Mouse (Mus musculus): ENCODE data around the gene 7420426K07Rik. TPM values are rescaled to one million over a fixed set of nuclear protein-coding genes. Genes with fewer than 3 reads are reported as not detected.
A peak's percentile ranks its signal among the peaks of the same experiment; 100 is the strongest.

Gene 7420426K07Rik
- polyA plus RNA-seq, 1 experiment from 2014 or later = not detected

DNA sequence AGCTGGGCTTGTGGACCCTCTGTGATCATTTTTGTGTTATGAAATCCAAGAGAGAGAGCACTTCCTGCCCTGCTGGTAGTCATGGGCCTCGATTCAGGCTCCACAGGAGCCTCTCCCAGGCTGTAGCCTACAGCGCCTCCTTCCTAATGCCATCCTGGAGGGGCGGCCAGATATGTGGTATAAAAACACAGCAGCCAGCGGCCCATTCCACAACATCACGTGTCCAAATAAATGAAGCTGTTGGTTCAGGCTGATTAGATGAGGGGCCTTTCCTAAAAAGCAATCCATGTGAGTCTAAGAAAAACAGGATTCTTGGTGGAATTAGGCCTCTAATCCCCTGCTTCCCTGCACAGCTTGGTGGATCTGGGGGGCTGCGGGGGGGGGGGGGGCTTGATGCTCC lies 30.0 kb downstream of the 7420426K07Rik start:
- Histone ChIP-seq H3K27ac (no peak overlapping the region), H3K4me2 (replicated peaks) (no peak overlapping the region), H3K9me3 (ENCODE audit: control insufficient read depth, low read length) (0 out of 2 replicates have a peak, but pooled peaks cover 4% of the 10 kb centered on the region), H3K4me3 (replicated peaks; ENCODE audit: low read length) (no peak overlapping the region), H3K36me3 (replicated peaks; ENCODE audit: control insufficient read depth, insufficient read depth) (no peaks in the 10 kb centered on the region), H3K4me1 (replicated peaks; ENCODE audit: control insufficient read depth, insufficient read depth, low read length) (no peaks in the 10 kb centered on the region), H3K9ac (no peak overlapping the region), H3K27me3 (ENCODE audit: control insufficient read depth, insufficient read depth, low read length) (no peaks in the 10 kb centered on the region)
- no peak for DNase-seq (ENCODE audit: low spot score)
- ATAC-seq (ENCODE audit: low FRiP score) = no peak
- WGBS = 32% methylated on average over 6 of the region's 6 CpGs

DNA sequence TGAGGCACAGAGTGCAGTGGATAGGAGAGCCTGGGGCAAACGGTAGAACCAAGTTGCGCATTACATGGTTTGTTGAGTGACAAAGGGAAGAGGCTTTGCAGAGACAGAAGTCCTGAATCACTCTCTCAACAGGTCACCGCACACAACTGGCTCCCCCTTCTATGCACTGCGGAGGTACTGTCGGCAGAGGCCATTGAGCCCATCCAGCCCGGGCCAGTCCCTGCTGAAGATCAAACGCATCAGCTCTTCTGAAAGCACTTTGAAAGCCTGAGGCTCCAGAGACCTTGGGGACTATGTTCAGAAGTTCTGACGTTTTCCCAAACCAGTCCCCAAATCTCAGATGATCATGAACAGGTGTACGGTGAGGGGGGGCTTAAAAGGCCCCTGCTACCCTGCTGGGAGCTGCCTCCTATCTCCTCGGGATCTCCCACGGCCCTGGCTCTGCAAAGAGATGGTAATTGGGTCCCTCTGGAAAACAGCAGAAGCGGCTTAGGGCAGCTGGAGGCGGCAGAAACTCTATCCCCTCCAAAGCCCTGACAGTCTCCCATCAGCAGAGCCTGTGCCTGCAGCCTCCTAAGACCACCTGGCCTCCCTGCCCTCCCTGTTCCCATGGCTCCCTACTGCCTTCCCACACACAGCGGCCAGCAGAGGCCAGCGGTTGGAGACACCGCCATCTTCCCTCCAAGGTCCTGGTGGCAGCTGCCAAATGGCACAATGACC lies 32.4 kb downstream of the 7420426K07Rik start:
- ATAC-seq (ENCODE audit: low FRiP score) (no peak), DNase-seq (ENCODE audit: low spot score) (no peak)
- Histone ChIP-seq H3K4me2 (replicated peaks) (no peak overlapping the region), H3K36me3 (replicated peaks; ENCODE audit: control insufficient read depth, insufficient read depth) (no peaks in the 10 kb centered on the region), H3K4me1 (replicated peaks; ENCODE audit: control insufficient read depth, insufficient read depth, low read length) (no peaks in the 10 kb centered on the region), H3K9me3 (ENCODE audit: control insufficient read depth, low read length) (no peaks in the 10 kb centered on the region), H3K27ac (no peak overlapping the region), H3K27me3 (ENCODE audit: control insufficient read depth, insufficient read depth, low read length) (no peaks in the 10 kb centered on the region), H3K9ac (no peak overlapping the region), H3K4me3 (replicated peaks; ENCODE audit: low read length) (no peak overlapping the region)
- 27% methylated on average over 16 of the region's 16 CpGs for WGBS

DNA sequence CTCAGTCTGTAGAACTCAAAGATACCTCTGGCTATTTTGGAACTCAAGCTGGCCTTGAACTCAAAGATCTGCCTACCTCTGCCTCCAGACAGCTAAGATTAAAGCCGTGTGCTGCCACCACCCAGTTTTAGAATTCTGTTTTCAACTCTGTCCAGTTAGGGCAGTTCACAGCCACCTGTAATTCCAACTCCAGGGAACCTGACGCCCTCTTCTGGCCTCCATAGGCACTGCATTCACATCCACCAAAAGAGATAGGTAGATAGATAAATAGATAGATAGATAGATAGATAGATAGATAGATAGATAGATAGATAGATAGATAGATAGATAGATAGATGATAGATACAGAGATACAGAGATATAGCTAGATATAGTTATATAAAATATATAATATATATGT lies 36.4 kb downstream of the 7420426K07Rik start:
- no peaks in the 10 kb centered on the region for H3K9me3 ChIP-seq (ENCODE audit: control insufficient read depth, low read length)
- no peak overlapping the region for H3K9ac ChIP-seq
- DNase-seq (ENCODE audit: low spot score) (no peak), ATAC-seq (ENCODE audit: low FRiP score) (no peak)
- H3K4me3 ChIP-seq (replicated peaks; ENCODE audit: low read length) = no peak overlapping the region
- WGBS = 23% methylated on average over 2 of the region's 2 CpGs
- H3K4me2 ChIP-seq (replicated peaks) = no peak overlapping the region
- H3K4me1 ChIP-seq (replicated peaks; ENCODE audit: control insufficient read depth, insufficient read depth, low read length) = no peaks in the 10 kb centered on the region
- no peaks in the 10 kb centered on the region for H3K36me3 ChIP-seq (replicated peaks; ENCODE audit: control insufficient read depth, insufficient read depth)
- H3K27ac ChIP-seq = no peak overlapping the region
- H3K27me3 ChIP-seq (ENCODE audit: control insufficient read depth, insufficient read depth, low read length) = no peaks in the 10 kb centered on the region

DNA sequence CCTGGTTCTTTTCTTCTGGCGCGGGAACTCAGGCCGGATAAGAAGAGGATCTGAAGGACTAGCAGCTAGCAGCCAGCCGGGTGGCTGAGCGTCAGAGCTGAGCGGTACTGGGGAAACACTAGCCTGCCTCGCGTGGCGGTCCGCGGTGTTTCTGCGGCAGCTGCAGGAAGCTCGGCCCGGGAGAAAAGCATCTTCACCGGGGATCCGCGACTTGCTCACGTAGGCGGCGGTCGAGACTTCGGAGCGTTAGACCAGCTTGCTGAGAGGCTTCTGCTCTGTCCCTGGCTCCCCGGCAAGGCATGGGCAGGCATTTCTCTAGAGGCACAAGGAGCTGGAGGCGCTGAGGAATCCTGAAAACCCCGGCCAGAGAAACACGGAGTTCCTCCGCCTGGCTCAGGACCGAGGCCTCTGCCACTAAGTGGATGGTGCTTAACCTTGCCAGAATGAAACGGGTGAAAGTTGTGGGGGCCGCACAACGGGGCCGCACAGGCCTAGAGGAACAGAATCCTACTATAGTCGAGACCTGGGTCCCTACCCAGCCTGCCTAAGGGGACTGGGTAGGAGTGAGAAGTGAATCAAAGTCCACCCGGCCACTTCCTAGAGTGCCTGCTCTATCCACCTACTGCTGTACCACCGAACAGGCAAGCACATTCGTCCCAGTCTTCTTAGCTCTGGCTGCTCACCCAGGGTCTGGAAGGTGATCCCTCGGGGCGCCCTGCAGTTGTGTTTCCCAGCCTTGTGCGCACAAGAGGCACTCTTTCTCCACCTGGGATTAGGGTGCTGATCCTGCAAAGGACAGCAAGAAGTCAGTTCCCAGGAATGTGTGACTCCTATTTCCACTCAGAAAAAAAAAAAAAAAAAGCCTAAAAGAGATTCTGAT lies 49.5 kb downstream of the 7420426K07Rik start:
- peaks cover 21% of the 10 kb centered on the region for H3K4me1 ChIP-seq (replicated peaks; ENCODE audit: control insufficient read depth, insufficient read depth, low read length)
- WGBS = 1% methylated on average over 40 of the region's 40 CpGs
- H3K9me3 ChIP-seq (ENCODE audit: control insufficient read depth, low read length) = no peaks in the 10 kb centered on the region

DNA sequence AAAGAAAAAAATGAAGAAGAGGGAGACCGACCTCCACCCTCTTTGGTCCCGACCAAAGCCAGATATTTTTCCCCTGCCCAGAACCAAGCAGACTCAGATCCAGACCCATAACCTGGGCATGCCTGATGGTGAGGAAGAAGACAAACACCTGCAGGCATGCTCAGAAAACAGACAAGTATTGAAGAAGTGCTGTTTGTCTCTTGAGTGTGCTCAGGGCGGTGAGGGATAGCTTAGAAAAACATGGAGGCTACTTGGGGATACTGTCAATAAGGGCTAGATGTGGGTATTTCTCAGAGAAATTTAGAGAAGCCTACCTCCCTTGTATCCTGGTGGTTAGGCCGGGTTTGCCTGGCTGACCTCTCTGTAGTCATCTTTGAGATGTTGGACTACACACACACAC lies 50.4 kb downstream of the 7420426K07Rik start:
- H3K9ac ChIP-seq = no peak overlapping the region
- no peak for ATAC-seq (ENCODE audit: low FRiP score)
- WGBS = 6% methylated on average over 4 of the region's 4 CpGs

More for the DNA sequence above, 49.5 kb downstream of the 7420426K07Rik start:
- Histone ChIP-seq H3K27me3 (ENCODE audit: control insufficient read depth, insufficient read depth, low read length) (peaks cover 79% of the 10 kb centered on the region), H3K4me3 (replicated peaks; ENCODE audit: low read length) (0 out of 2 replicates have a peak overlapping the region, but pooled peaks have one; percentile 0), H3K9ac (no peak overlapping the region), H3K27ac (no peak overlapping the region), H3K36me3 (replicated peaks; ENCODE audit: control insufficient read depth, insufficient read depth) (no peaks in the 10 kb centered on the region), H3K4me2 (replicated peaks) (peak overlapping the region; percentile 27)
- ATAC-seq (ENCODE audit: low FRiP score) (peak; percentile 59; the same call in 1 of the 2 replicates), DNase-seq (ENCODE audit: low spot score) (no peak)

DNA sequence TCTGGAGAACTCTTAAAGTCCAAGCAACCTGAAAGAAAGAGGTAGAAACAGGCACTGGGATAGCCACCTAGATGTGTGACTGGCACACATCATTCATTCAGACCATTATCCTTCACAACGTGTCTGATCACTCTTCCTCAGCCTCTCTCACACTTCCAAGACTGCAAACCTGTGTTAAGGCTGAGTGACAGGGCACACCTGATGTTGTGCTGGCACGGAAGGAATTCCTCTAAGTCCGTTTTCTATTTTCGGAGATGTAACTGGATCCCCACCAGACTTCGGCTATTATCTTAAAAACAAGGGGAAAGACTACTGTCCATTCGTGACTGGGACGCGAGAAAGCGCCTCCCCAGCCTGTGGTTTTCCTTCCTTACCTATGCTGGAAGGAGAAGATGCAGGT lies 50.9 kb downstream of the 7420426K07Rik start:
- peaks cover 81% of the 10 kb centered on the region for H3K27me3 ChIP-seq (ENCODE audit: control insufficient read depth, insufficient read depth, low read length)
- WGBS = 4% methylated on average over 9 of the region's 9 CpGs
- no peak overlapping the region for H3K4me3 ChIP-seq (replicated peaks; ENCODE audit: low read length)
- no peak overlapping the region for H3K4me2 ChIP-seq (replicated peaks)
- no peak overlapping the region for H3K27ac ChIP-seq
- H3K36me3 ChIP-seq (replicated peaks; ENCODE audit: control insufficient read depth, insufficient read depth) = no peaks in the 10 kb centered on the region
- ATAC-seq (ENCODE audit: low FRiP score) = no peak
- H3K4me1 ChIP-seq (replicated peaks; ENCODE audit: control insufficient read depth, insufficient read depth, low read length) = peaks cover 21% of the 10 kb centered on the region
- H3K9ac ChIP-seq = no peak overlapping the region
- no peaks in the 10 kb centered on the region for H3K9me3 ChIP-seq (ENCODE audit: control insufficient read depth, low read length)
- DNase-seq (ENCODE audit: low spot score) = no peak

More for the DNA sequence above, 50.4 kb downstream of the 7420426K07Rik start:
- H3K27me3 ChIP-seq (ENCODE audit: control insufficient read depth, insufficient read depth, low read length) = peaks cover 82% of the 10 kb centered on the region
- H3K36me3 ChIP-seq (replicated peaks; ENCODE audit: control insufficient read depth, insufficient read depth) = no peaks in the 10 kb centered on the region
- H3K4me2 ChIP-seq (replicated peaks) = no peak overlapping the region
- H3K9me3 ChIP-seq (ENCODE audit: control insufficient read depth, low read length) = no peaks in the 10 kb centered on the region
- DNase-seq (ENCODE audit: low spot score) = no peak
- peaks cover 21% of the 10 kb centered on the region for H3K4me1 ChIP-seq (replicated peaks; ENCODE audit: control insufficient read depth, insufficient read depth, low read length)
- no peak overlapping the region for H3K4me3 ChIP-seq (replicated peaks; ENCODE audit: low read length)
- H3K27ac ChIP-seq = no peak overlapping the region

Other genes with a start within 250 kb of the 7420426K07Rik start
- gene Prr23a1, start 60.6 kb upstream of the 7420426K07Rik start, polyA plus RNA-seq (2014; fragmentation: Nextera tagmentation; extraction: Ambion mirVana) = 0.54 TPM in 1 of 2 replicates, not detected in the other
- gene Prr23a2, start 46.6 kb upstream of the 7420426K07Rik start, polyA plus RNA-seq (2014; fragmentation: Nextera tagmentation; extraction: Ambion mirVana) = not detected in 2 replicates
- 0.10 TPM in 1 of 2 replicates, not detected in the other for gene Prr23a3, start 38.4 kb upstream of the 7420426K07Rik start, polyA plus RNA-seq (2014; fragmentation: Nextera tagmentation; extraction: Ambion mirVana)
- 0.90 and 0.98 TPM in 2 replicates for gene Foxl2, start 52.2 kb downstream of the 7420426K07Rik start, polyA plus RNA-seq (2014; fragmentation: Nextera tagmentation; extraction: Ambion mirVana)
- gene Faim, start 83.3 kb downstream of the 7420426K07Rik start, polyA plus RNA-seq (2014; fragmentation: Nextera tagmentation; extraction: Ambion mirVana) = 114 and 124 TPM in 2 replicates
- 0.13 and 0.20 TPM in 2 replicates for gene Gm1123, start 132.6 kb downstream of the 7420426K07Rik start, polyA plus RNA-seq (2014; fragmentation: Nextera tagmentation; extraction: Ambion mirVana)
- 3.8 and 4.3 TPM in 2 replicates for gene Pik3cb, start 237.5 kb downstream of the 7420426K07Rik start, polyA plus RNA-seq (2014; fragmentation: Nextera tagmentation; extraction: Ambion mirVana)